Mouse (Mus musculus): ENCODE data around the gene Matk.

The Matk gene

GRCm38 (mm10) chr10:81287513-81288157 is 34.9 kb downstream of the Matk start:
- peak; percentile 85 for DNase-seq (ENCODE audit: low read depth, low spot score)

GRCm38 (mm10) chr10:81288601-81289000 is 35.9 kb downstream of the Matk start:
- DNase-seq (ENCODE audit: low read depth, low spot score) = peak; percentile 66
- Histone ChIP-seq H3K36me3 (ENCODE audit: control insufficient read depth, insufficient read depth, low read length, poor library complexity, severe bottlenecking) (no peaks in the 10 kb centered on the region), H3K27me3 (ENCODE audit: control insufficient read depth, insufficient read depth, low read length, poor library complexity, severe bottlenecking) (no peaks in the 10 kb centered on the region)

More at GRCm38 (mm10) chr10:81287513-81288157, 34.9 kb downstream of the Matk start:
- Histone ChIP-seq H3K36me3 (ENCODE audit: control insufficient read depth, insufficient read depth, low read length, poor library complexity, severe bottlenecking) (no peaks in the 10 kb centered on the region), H3K27me3 (ENCODE audit: control insufficient read depth, insufficient read depth, low read length, poor library complexity, severe bottlenecking) (no peaks in the 10 kb centered on the region)

- DNase-seq (ENCODE audit: low read depth, low spot score) = peak; percentile 84
- Histone ChIP-seq H3K27me3 (ENCODE audit: control insufficient read depth, insufficient read depth, low read length, poor library complexity, severe bottlenecking) (no peaks in the 10 kb centered on the region), H3K36me3 (ENCODE audit: control insufficient read depth, insufficient read depth, low read length, poor library complexity, severe bottlenecking) (no peaks in the 10 kb centered on the region)
Measured at GRCm38 (mm10) chr10:81289278-81289677, 36.5 kb downstream of the Matk start.

- no peaks in the 10 kb centered on the region for H3K27me3 ChIP-seq (ENCODE audit: control insufficient read depth, insufficient read depth, low read length, poor library complexity, severe bottlenecking)
- no peaks in the 10 kb centered on the region for H3K36me3 ChIP-seq (ENCODE audit: control insufficient read depth, insufficient read depth, low read length, poor library complexity, severe bottlenecking)
- DNase-seq (ENCODE audit: low read depth, low spot score) = no peak
Measured at GRCm38 (mm10) chr10:81289811-81290210, 37.1 kb downstream of the Matk start.

GRCm38 (mm10) chr10:81290698-81291460 is 38.1 kb downstream of the Matk start:
- peak; percentile 46 for DNase-seq (ENCODE audit: low read depth, low spot score)
- H3K27me3 ChIP-seq (ENCODE audit: control insufficient read depth, insufficient read depth, low read length, poor library complexity, severe bottlenecking) = no peaks in the 10 kb centered on the region
- H3K36me3 ChIP-seq (ENCODE audit: control insufficient read depth, insufficient read depth, low read length, poor library complexity, severe bottlenecking) = no peaks in the 10 kb centered on the region

- no peaks in the 10 kb centered on the region for H3K36me3 ChIP-seq (ENCODE audit: control insufficient read depth, insufficient read depth, low read length, poor library complexity, severe bottlenecking)
- peak; percentile 65 for DNase-seq (ENCODE audit: low read depth, low spot score)
- H3K27me3 ChIP-seq (ENCODE audit: control insufficient read depth, insufficient read depth, low read length, poor library complexity, severe bottlenecking) = no peaks in the 10 kb centered on the region
Measured at GRCm38 (mm10) chr10:81291511-81292104, 38.9 kb downstream of the Matk start, which contains the start of gene Tjp3. Tjp3 (minus strand) TSS chr10:81291581.

GRCm38 (mm10) chr10:81292554-81293333 is 40.0 kb downstream of the Matk start, which contains the start of gene Pip5k1c:
Pip5k1c (plus strand) TSS chr10:81292963.
- peak; percentile 100 for DNase-seq (ENCODE audit: low read depth, low spot score)
- H3K27me3 ChIP-seq (ENCODE audit: control insufficient read depth, insufficient read depth, low read length, poor library complexity, severe bottlenecking) = no peaks in the 10 kb centered on the region
- H3K36me3 ChIP-seq (ENCODE audit: control insufficient read depth, insufficient read depth, low read length, poor library complexity, severe bottlenecking) = no peaks in the 10 kb centered on the region

- Histone ChIP-seq H3K36me3 (ENCODE audit: control insufficient read depth, insufficient read depth, low read length, poor library complexity, severe bottlenecking) (no peaks in the 10 kb centered on the region), H3K27me3 (ENCODE audit: control insufficient read depth, insufficient read depth, low read length, poor library complexity, severe bottlenecking) (no peaks in the 10 kb centered on the region)
- no peak for DNase-seq (ENCODE audit: low read depth, low spot score)
Measured at GRCm38 (mm10) chr10:81293334-81294030, 40.7 kb downstream of the Matk start.

- no peak for DNase-seq (ENCODE audit: low read depth, low spot score)
- Histone ChIP-seq H3K27me3 (ENCODE audit: control insufficient read depth, insufficient read depth, low read length, poor library complexity, severe bottlenecking) (no peaks in the 10 kb centered on the region), H3K36me3 (ENCODE audit: control insufficient read depth, insufficient read depth, low read length, poor library complexity, severe bottlenecking) (no peaks in the 10 kb centered on the region)
Measured at GRCm38 (mm10) chr10:81294442-81294841, 41.7 kb downstream of the Matk start.

GRCm38 (mm10) chr10:81295185-81295584 is 42.5 kb downstream of the Matk start:
- no peaks in the 10 kb centered on the region for H3K36me3 ChIP-seq (ENCODE audit: control insufficient read depth, insufficient read depth, low read length, poor library complexity, severe bottlenecking)
- H3K27me3 ChIP-seq (ENCODE audit: control insufficient read depth, insufficient read depth, low read length, poor library complexity, severe bottlenecking) = no peaks in the 10 kb centered on the region
- DNase-seq (ENCODE audit: low read depth, low spot score) = no peak

- DNase-seq (ENCODE audit: low read depth, low spot score) = peak; percentile 80
- no peaks in the 10 kb centered on the region for H3K27me3 ChIP-seq (ENCODE audit: control insufficient read depth, insufficient read depth, low read length, poor library complexity, severe bottlenecking)
- H3K36me3 ChIP-seq (ENCODE audit: control insufficient read depth, insufficient read depth, low read length, poor library complexity, severe bottlenecking) = no peaks in the 10 kb centered on the region
Measured at GRCm38 (mm10) chr10:81297246-81297645, 44.5 kb downstream of the Matk start.

- Histone ChIP-seq H3K27me3 (ENCODE audit: control insufficient read depth, insufficient read depth, low read length, poor library complexity, severe bottlenecking) (no peaks in the 10 kb centered on the region), H3K36me3 (ENCODE audit: control insufficient read depth, insufficient read depth, low read length, poor library complexity, severe bottlenecking) (no peaks in the 10 kb centered on the region)
- peak; percentile 80 for DNase-seq (ENCODE audit: low read depth, low spot score)
Measured at GRCm38 (mm10) chr10:81297845-81298244, 45.1 kb downstream of the Matk start.

GRCm38 (mm10) chr10:81298369-81299100 is 45.8 kb downstream of the Matk start:
- no peaks in the 10 kb centered on the region for H3K27me3 ChIP-seq (ENCODE audit: control insufficient read depth, insufficient read depth, low read length, poor library complexity, severe bottlenecking)
- DNase-seq (ENCODE audit: low read depth, low spot score) = peak; percentile 85
- no peaks in the 10 kb centered on the region for H3K36me3 ChIP-seq (ENCODE audit: control insufficient read depth, insufficient read depth, low read length, poor library complexity, severe bottlenecking)
